Mouse (Mus musculus) v-Abl transformed pro-B cells (cell line): Measurements from ENCODE around the gene Naxe.

Experiments used
- in situ Hi-C, 2 experiments: fragments of 400-800 bp; cut with MboI; formaldehyde crosslinking; loops; one replicate each; pipeline ENCODE4 v1.15.1; 2025; ENCODE audit not compliant: unreplicated experiment in 2 of 2

Gene Naxe

GRCm38 (mm10) chr3:88057902-88058696 is at the start of gene Naxe:
Gene Naxe, minus strand, starts transcription at chr3:88058495.
- in situ Hi-C loops = loop anchor here in 1 of 2 experiments (25.0 kb wide), 1 partner anchor 96 kb away; the partner anchor contains the start of gene Nes

GRCm38 (mm10) chr3:88106126-88106525 is 47.8 kb upstream of the Naxe start:
- in situ Hi-C loops = no loop called here

- in situ Hi-C loops = no loop called here
These were observed 44.3 kb upstream of the Naxe start for GRCm38 (mm10) chr3:88102611-88103010.

GRCm38 (mm10) chr3:88102196-88102595 is 43.9 kb upstream of the Naxe start:
- in situ Hi-C loops = no loop called here

GRCm38 (mm10) chr3:88101736-88102135 is 43.4 kb upstream of the Naxe start:
- in situ Hi-C loops = no loop called here

- in situ Hi-C loops = no loop called here
These were observed 42.0 kb upstream of the Naxe start for GRCm38 (mm10) chr3:88100251-88100650.

GRCm38 (mm10) chr3:88097666-88098065 is 39.4 kb upstream of the Naxe start:
- in situ Hi-C loops = no loop called here

GRCm38 (mm10) chr3:88094126-88094525 is 35.8 kb upstream of the Naxe start:
- in situ Hi-C loops = loop anchor here in 1 of 2 experiments (5.0 kb wide), 1 partner anchor 38 kb away; no protein-coding TSS in a partner anchor

- in situ Hi-C loops = loop anchor here in 1 of 2 experiments (5.0 kb wide), 1 partner anchor 42 kb away; no protein-coding TSS in a partner anchor
These were observed 32.3 kb upstream of the Naxe start for GRCm38 (mm10) chr3:88090616-88091015.

- in situ Hi-C loops = loop anchor here in 1 of 2 experiments (5.0 kb wide), 1 partner anchor 42 kb away; no protein-coding TSS in a partner anchor
These were observed 31.8 kb upstream of the Naxe start for GRCm38 (mm10) chr3:88090106-88090505.

- in situ Hi-C loops = loop anchor here (5.0 kb wide), 3 partner anchors 45 to 155 kb away; no protein-coding TSS in a partner anchor
These were observed 29.4 kb upstream of the Naxe start for GRCm38 (mm10) chr3:88087688-88088087.

- in situ Hi-C loops = loop anchor here (5.0 kb wide), 3 partner anchors 47 to 157 kb away; no protein-coding TSS in a partner anchor
These were observed 27.2 kb upstream of the Naxe start for GRCm38 (mm10) chr3:88085459-88085858.

- in situ Hi-C loops = no loop called here
These were observed 25.7 kb upstream of the Naxe start for GRCm38 (mm10) chr3:88084001-88084400.

GRCm38 (mm10) chr3:88082663-88083062 is 24.4 kb upstream of the Naxe start:
- in situ Hi-C loops = no loop called here

- in situ Hi-C loops = no loop called here
These were observed 23.9 kb upstream of the Naxe start for GRCm38 (mm10) chr3:88082224-88082618.

- in situ Hi-C loops = no loop called here
These were observed 23.3 kb upstream of the Naxe start, which contains the start of gene Iqgap3 for GRCm38 (mm10) chr3:88081345-88082223. Gene Iqgap3, plus strand, starts transcription at chr3:88081971.

GRCm38 (mm10) chr3:88078204-88078603 is 19.9 kb upstream of the Naxe start, which contains the start of gene Ttc24:
Gene Ttc24, minus strand, starts transcription at chr3:88078304.
- in situ Hi-C loops = loop anchor here in 1 of 2 experiments (5.0 to 10.0 kb wide), 2 partner anchors 71 to 313 kb away; no protein-coding TSS in a partner anchor

- in situ Hi-C loops = loop anchor here in 1 of 2 experiments (5.0 to 10.0 kb wide), 2 partner anchors 70 to 313 kb away; no protein-coding TSS in a partner anchor
These were observed 19.1 kb upstream of the Naxe start for GRCm38 (mm10) chr3:88077441-88077840.

GRCm38 (mm10) chr3:88074766-88075165 is 16.5 kb upstream of the Naxe start:
- in situ Hi-C loops = loop anchor here (5.0 to 25.0 kb wide), 3 partner anchors 67 to 310 kb away; partner anchors contain the start of gene Nes (in 1 of the 2)

- in situ Hi-C loops = loop anchor here (5.0 to 25.0 kb wide), 3 partner anchors 67 to 310 kb away; partner anchors contain the start of gene Nes (in 1 of the 2)
These were observed 16.1 kb upstream of the Naxe start for GRCm38 (mm10) chr3:88074351-88074750.
